Mouse (Mus musculus): Measurements from ENCODE around the gene Nlk. TPM values are rescaled to one million over a fixed set of nuclear protein-coding genes. Genes with fewer than 3 reads are reported as not detected.
"Not testable (repeated sequence)": the region's sequence is repeated elsewhere in the genome, so short reads cannot be mapped to it uniquely, and the experiment has no call there.

The Nlk gene
- total and polyA plus RNA-seq, 2 experiments = 4.8 to 7.5 TPM

DNA sequence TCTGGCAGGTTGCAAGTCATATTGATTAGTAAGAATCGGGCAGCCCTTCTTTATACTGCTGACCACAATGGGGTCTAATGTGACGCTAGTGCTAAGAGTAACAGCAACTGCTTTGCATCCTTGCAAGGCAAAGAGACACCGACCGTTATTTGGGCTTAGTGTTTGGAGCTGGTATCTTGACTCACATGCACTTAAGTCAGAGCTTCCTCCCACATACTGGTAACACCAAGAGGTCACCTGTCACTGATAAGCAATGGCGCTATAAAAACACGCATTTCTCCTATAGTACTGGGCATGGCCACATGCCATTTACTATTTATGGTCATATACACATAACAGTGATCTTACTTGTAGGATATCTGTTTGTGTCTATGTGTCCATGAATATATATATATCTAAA is 114.3 kb downstream of the Nlk start:
- Histone ChIP-seq H3K36me3 (ENCODE audit: control insufficient read depth, insufficient read depth, low read length) (peaks cover 26% of the 10 kb centered on the region), H3K4me1 (ENCODE audit: control insufficient read depth, insufficient read depth, low read length) (no peaks in the 10 kb centered on the region), H3K27me3 (ENCODE audit: control insufficient read depth, insufficient read depth, low read length) (no peaks in the 10 kb centered on the region), H3K79me2 (ENCODE audit: control insufficient read depth, insufficient read depth, low read length) (no peaks in the 10 kb centered on the region), H3K4me3 (ENCODE audit: insufficient read depth, low read depth, low read length) (no peak overlapping the region), H3K27ac (replicated peaks; ENCODE audit: insufficient read depth, low read depth, low read length) (no peak overlapping the region), H3K9ac (ENCODE audit: low read depth, low read length) (no peak overlapping the region)
- DNase-seq (ENCODE audit: extremely low read depth, low read depth, low spot score) = no peak
- 88% methylated on average over 6 of the region's 6 CpGs for WGBS
- TF ChIP-seq CTCF (IDR thresholded peaks at IDR 0.05; ENCODE audit: low read depth, low read length) = no peak
- no peak for TF ChIP-seq POLR2A (IDR thresholded peaks at IDR 0.05; ENCODE audit: extremely low read depth, insufficient read depth, low read length)

- DNase-seq (ENCODE audit: extremely low read depth, low read depth, low spot score) = peak; percentile 93
- Histone ChIP-seq H3K79me2 (ENCODE audit: control insufficient read depth, insufficient read depth, low read length) (no peaks in the 10 kb centered on the region), H3K27ac (replicated peaks; ENCODE audit: insufficient read depth, low read depth, low read length) (peak overlapping the region; percentile 72), H3K9ac (ENCODE audit: low read depth, low read length) (no peak overlapping the region), H3K4me1 (ENCODE audit: control insufficient read depth, insufficient read depth, low read length) (peaks cover 13% of the 10 kb centered on the region), H3K27me3 (ENCODE audit: control insufficient read depth, insufficient read depth, low read length) (no peaks in the 10 kb centered on the region), H3K36me3 (ENCODE audit: control insufficient read depth, insufficient read depth, low read length) (peaks cover 9% of the 10 kb centered on the region; the same call in 1 of the 2 replicates), H3K4me3 (ENCODE audit: insufficient read depth, low read depth, low read length) (no peak overlapping the region)
- 23% methylated on average over 2 of the region's 2 CpGs for WGBS
- no peak for TF ChIP-seq CTCF (IDR thresholded peaks at IDR 0.05; ENCODE audit: low read depth, low read length)
- TF ChIP-seq POLR2A (IDR thresholded peaks at IDR 0.05; ENCODE audit: extremely low read depth, insufficient read depth, low read length) = no peak
Observed at GRCm38 (mm10) chr11:78574975-78575374, 122.2 kb downstream of the Nlk start.

DNA sequence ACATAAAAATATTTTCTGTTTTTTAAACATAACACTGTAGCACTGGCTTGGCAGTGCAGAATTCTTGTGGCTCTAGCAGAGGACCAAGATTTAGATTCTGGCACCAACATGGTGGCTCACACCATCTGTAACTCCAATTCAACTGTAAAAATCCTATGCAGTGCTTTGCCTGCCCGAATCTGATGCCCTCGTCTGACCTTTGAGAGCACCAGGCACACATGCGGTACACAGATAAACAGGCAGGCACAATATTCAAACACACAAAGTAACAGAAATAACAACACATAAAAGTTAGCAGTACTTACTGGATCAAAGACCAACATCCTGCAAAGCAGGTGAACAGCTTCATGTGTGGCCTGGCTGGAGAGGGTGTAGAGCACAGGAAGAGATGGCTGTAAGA is 122.6 kb downstream of the Nlk start:
- 49% methylated on average over 3 of the region's 3 CpGs for WGBS
- no peaks in the 10 kb centered on the region for H3K79me2 ChIP-seq (ENCODE audit: control insufficient read depth, insufficient read depth, low read length)
- peak overlapping the region; percentile 68 for H3K27ac ChIP-seq (replicated peaks; ENCODE audit: insufficient read depth, low read depth, low read length)

GRCm38 (mm10) chr11:78574031-78574430 is 123.1 kb downstream of the Nlk start:
- H3K27me3 ChIP-seq (ENCODE audit: control insufficient read depth, insufficient read depth, low read length); H3K27ac ChIP-seq (replicated peaks; ENCODE audit: insufficient read depth, low read depth, low read length); H3K4me3 ChIP-seq (ENCODE audit: insufficient read depth, low read depth, low read length); H3K79me2 ChIP-seq (ENCODE audit: control insufficient read depth, insufficient read depth, low read length); H3K9ac ChIP-seq (ENCODE audit: low read depth, low read length); DNase-seq (ENCODE audit: extremely low read depth, low read depth, low spot score); H3K36me3 ChIP-seq (ENCODE audit: control insufficient read depth, insufficient read depth, low read length): not testable (repeated sequence)
- peaks cover 15% of the 10 kb centered on the region for H3K4me1 ChIP-seq (ENCODE audit: control insufficient read depth, insufficient read depth, low read length)
- 79% methylated on average over 4 of the region's 4 CpGs for WGBS

More for the DNA sequence above, 122.6 kb downstream of the Nlk start:
- H3K9ac ChIP-seq (ENCODE audit: low read depth, low read length) = no peak overlapping the region
- no peaks in the 10 kb centered on the region for H3K27me3 ChIP-seq (ENCODE audit: control insufficient read depth, insufficient read depth, low read length)
- peaks cover 15% of the 10 kb centered on the region for H3K4me1 ChIP-seq (ENCODE audit: control insufficient read depth, insufficient read depth, low read length)
- TF ChIP-seq POLR2A (IDR thresholded peaks at IDR 0.05; ENCODE audit: extremely low read depth, insufficient read depth, low read length) (no peak), CTCF (IDR thresholded peaks at IDR 0.05; ENCODE audit: low read depth, low read length) (no peak)
- H3K36me3 ChIP-seq (ENCODE audit: control insufficient read depth, insufficient read depth, low read length) = peaks cover 8% of the 10 kb centered on the region; the same call in 1 of the 2 replicates
- no peak overlapping the region for H3K4me3 ChIP-seq (ENCODE audit: insufficient read depth, low read depth, low read length)
- no peak for DNase-seq (ENCODE audit: extremely low read depth, low read depth, low spot score)

DNA sequence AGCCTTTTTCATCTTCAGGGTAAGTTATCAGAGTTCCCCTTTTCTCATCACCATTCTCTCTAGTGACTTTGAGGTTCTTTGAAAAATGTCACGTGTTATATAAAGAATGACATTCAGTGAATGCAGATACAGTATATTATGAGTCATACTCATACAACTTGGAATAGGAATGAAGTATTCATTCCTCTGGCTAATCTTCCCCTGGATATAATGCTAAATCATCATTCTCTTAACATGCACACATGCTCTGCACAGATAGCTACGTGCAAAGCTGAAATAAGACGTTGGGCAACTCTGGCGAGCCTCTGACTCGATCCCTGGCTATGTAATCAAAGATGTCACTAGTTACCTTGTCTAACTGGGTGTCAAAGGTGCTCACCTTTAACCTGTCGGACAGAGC is 125.3 kb downstream of the Nlk start:
- TF ChIP-seq CTCF (IDR thresholded peaks at IDR 0.05; ENCODE audit: low read depth, low read length) = no peak
- Histone ChIP-seq H3K27ac (replicated peaks; ENCODE audit: insufficient read depth, low read depth, low read length) (no peak overlapping the region), H3K36me3 (ENCODE audit: control insufficient read depth, insufficient read depth, low read length) (peaks cover 4% of the 10 kb centered on the region; the same call in 1 of the 2 replicates), H3K27me3 (ENCODE audit: control insufficient read depth, insufficient read depth, low read length) (no peaks in the 10 kb centered on the region), H3K4me3 (ENCODE audit: insufficient read depth, low read depth, low read length) (no peak overlapping the region), H3K9ac (ENCODE audit: low read depth, low read length) (no peak overlapping the region), H3K79me2 (ENCODE audit: control insufficient read depth, insufficient read depth, low read length) (no peaks in the 10 kb centered on the region), H3K4me1 (ENCODE audit: control insufficient read depth, insufficient read depth, low read length) (peaks cover 15% of the 10 kb centered on the region)
- 59% methylated on average over 6 of the region's 6 CpGs for WGBS
- DNase-seq (ENCODE audit: extremely low read depth, low read depth, low spot score) = peak; percentile 30

DNA sequence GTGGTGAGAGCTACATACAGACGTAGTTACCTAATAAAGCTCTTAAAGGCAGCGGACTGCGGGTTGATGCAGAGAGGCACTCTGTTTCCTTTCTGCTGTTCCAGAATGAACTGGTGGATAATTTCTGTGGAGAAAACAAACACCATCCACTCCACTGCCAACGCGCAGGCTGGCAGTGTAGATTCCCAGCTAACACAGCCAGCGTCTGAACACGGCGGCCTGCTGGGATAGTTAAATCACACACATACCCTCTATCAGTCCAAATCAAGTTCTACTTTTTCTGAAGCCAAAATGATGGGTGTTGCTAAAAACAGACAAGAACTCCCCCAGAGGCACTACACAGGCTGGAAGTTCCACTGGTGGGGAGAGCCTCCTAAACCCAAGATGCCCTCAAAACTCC is 125.7 kb downstream of the Nlk start:
- DNase-seq (ENCODE audit: extremely low read depth, low read depth, low spot score) = no peak
- no peak for TF ChIP-seq CTCF (IDR thresholded peaks at IDR 0.05; ENCODE audit: low read depth, low read length)
- no peak for TF ChIP-seq POLR2A (IDR thresholded peaks at IDR 0.05; ENCODE audit: extremely low read depth, insufficient read depth, low read length)
- no peak overlapping the region for H3K9ac ChIP-seq (ENCODE audit: low read depth, low read length)
- no peak overlapping the region for H3K4me3 ChIP-seq (ENCODE audit: insufficient read depth, low read depth, low read length)
- peaks cover 15% of the 10 kb centered on the region for H3K4me1 ChIP-seq (ENCODE audit: control insufficient read depth, insufficient read depth, low read length)
- H3K36me3 ChIP-seq (ENCODE audit: control insufficient read depth, insufficient read depth, low read length) = peaks cover 4% of the 10 kb centered on the region; the same call in 1 of the 2 replicates
- no peaks in the 10 kb centered on the region for H3K27me3 ChIP-seq (ENCODE audit: control insufficient read depth, insufficient read depth, low read length)
- H3K79me2 ChIP-seq (ENCODE audit: control insufficient read depth, insufficient read depth, low read length) = no peaks in the 10 kb centered on the region
- H3K27ac ChIP-seq (replicated peaks; ENCODE audit: insufficient read depth, low read depth, low read length) = no peak overlapping the region
- 97% methylated on average over 8 of the region's 8 CpGs for whole genome bisulfite sequencing

Measured in liver, adult 2 months (tissue).